Mouse (Mus musculus): ENCODE measurements at regions not wholly inside any gene's neighbourhood (a gene's known extent, or its start where the extent isn't known, plus 50 kb on each side); places are given as distances from the start of the nearest gene placed in this dataset.

DNA sequence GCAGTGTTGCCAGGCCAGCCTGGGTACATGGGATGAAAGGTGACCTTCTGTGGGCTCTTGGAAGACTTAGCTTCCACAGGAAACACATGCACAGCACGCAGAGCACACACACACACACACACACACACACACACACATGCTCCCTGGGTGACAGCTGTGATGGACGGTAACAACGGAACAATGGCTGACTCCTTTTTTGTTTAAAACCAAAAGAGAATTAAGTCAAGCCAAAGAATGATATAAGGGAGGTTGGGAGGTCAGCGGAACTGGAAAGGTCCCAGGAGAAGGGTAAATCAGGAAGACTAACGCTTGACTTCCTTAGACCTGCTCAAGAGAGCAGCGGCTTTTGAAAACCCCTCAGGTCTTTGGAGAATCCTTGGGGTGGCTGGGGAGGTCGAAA is 150.0 kb upstream of the Egln3 start:
- TF ChIP-seq GATA1 (IDR thresholded peaks at IDR 0.05; ENCODE audit: borderline replicate concordance, low read length) (no peak), CTCF (IDR thresholded peaks at IDR 0.05; ENCODE audit: low read depth, low read length) (no peak), GATA2 (IDR thresholded peaks at IDR 0.05; ENCODE audit: borderline replicate concordance, low read depth, low read length) (no peak), TAL1 (conservative IDR thresholded peaks at IDR 0.05; ENCODE audit: low read depth, low read length) (no peak), POLR2AphosphoS5 (IDR thresholded peaks at IDR 0.05; ENCODE audit: insufficient replicate concordance, low read depth, low read length) (no peak)

Measured in G1E (cell line).